In the genomic region with DNA sequence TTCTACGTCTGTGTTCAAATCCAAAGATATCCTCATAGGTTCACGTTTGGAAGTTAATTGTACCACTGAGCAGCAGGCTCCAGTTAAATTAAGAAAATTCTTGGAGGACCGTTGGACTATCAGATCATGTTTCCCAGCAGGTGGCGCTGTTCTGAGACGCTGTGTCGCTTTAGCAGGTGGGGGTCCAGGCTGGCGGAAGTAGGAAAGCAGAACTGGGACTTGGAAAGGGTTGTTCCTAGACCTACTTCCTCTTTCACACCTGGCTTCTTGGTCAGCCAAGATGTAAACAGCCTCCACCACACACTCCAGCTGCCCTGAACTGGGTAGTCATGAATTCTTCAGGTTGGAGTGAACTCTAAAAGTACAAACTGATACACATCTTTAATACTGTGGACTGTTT, we compare ENCODE assay signal across 9 mouse cellular contexts.
DNase-seq lines count a peak whose midpoint lies in the region; ATAC-seq and TF ChIP-seq lines count a peak whose summit lies in the region.
"Had no signal": no experiment of that assay in that cellular context is flagged by ENCODE, and none has a peak within 500 bp of the region (broad histone marks: within the 10 kb centered on the region; RNA-seq: fewer than 3 reads in every experiment).

No protein-coding gene starts in this region.

- no peak overlapping the region for H3K4me3 ChIP-seq in layer of hippocampus, adult 2 months
- H3K4me3 ChIP-seq: heart, embryonic 13.5 days had no signal

- TF ChIP-seq CTCF in layer of hippocampus, adult 2 months (conservative IDR thresholded peaks at IDR 0.05) = peak; percentile 59

- no peak overlapping the region for H3K27ac ChIP-seq in layer of hippocampus, adult 2 months
- H3K27ac ChIP-seq: heart, embryonic 13.5 days had no signal

- DNase-seq in layer of hippocampus, adult 2 months (ENCODE audit: low spot score in 2 of 2) = no peak
- DNase-seq in layer of hippocampus, adult 9-10 months (ENCODE audit: low spot score) = no peak
- DNase-seq in NIH3T3 (ENCODE audit: low read depth) (peak; percentile 27), adipocyte (ENCODE audit: low spot score) (no peak), MN1 (ENCODE audit: low spot score) (no peak)
- DNase-seq in embryo, embryonic 11 days = peak; percentile 32
- DNase-seq in cerebellum, adult 9-11 months = no peak

- peak; percentile 91 for ATAC-seq in neutrophil, adult 5-6 weeks (ENCODE audit: extremely low read depth, insufficient number of reproducible peaks, low FRiP score, poor library complexity, severe bottlenecking)

Comparison
In these comparisons a context has a peak if more than half of its experiments do, and no peak if none do; other contexts are left out.
1. DNase-seq: peak in NIH3T3 (single experiment) and embryo, embryonic 11 days (single experiment); none in layer of hippocampus, adult 2 months (0 of 2), layer of hippocampus, adult 9-10 months (single experiment), adipocyte (single experiment), cerebellum, adult 9-11 months (single experiment) and MN1 (single experiment).